Mouse (Mus musculus): ENCODE data around the gene Tent4b. TPM values are rescaled to one million over a fixed set of nuclear protein-coding genes. Genes with fewer than 3 reads are reported as not detected.

Tent4b gene
- polyA plus RNA-seq, 2 experiments = 10.9 to 22.7 TPM

GRCm38 (mm10) chr8:88260466-88260980, 61.5 kb downstream of the Tent4b start:
- H3K4me3 ChIP-seq (replicated peaks; ENCODE audit: low read length) = no peak overlapping the region
- no peak overlapping the region for H3K9ac ChIP-seq (ENCODE audit: low read depth, low read length, severe bottlenecking)
- H3K4me2 ChIP-seq (replicated peaks; ENCODE audit: low read depth, low read length, severe bottlenecking) = no peak overlapping the region
- no peaks in the 10 kb centered on the region for H3K27me3 ChIP-seq (ENCODE audit: control insufficient read depth, insufficient read depth, low read length)
- H3K36me3 ChIP-seq (ENCODE audit: control insufficient read depth, insufficient read depth, low read length) = peaks cover 23% of the 10 kb centered on the region; the same call in 1 of the 2 replicates
- 89% methylated on average over 7 of the region's 7 CpGs for WGBS
- no peak overlapping the region for H3K27ac ChIP-seq (replicated peaks; ENCODE audit: low read depth, low read length)
- DNase-seq (ENCODE audit: low spot score) = no peak
- peaks cover 2% of the 10 kb centered on the region; the same call in 1 of the 2 replicates for H3K4me1 ChIP-seq (ENCODE audit: control insufficient read depth, insufficient read depth, low read length)
- no peak for ATAC-seq (ENCODE audit: low FRiP score, low read depth)
- TF ChIP-seq POLR2A (IDR thresholded peaks at IDR 0.05; ENCODE audit: borderline replicate concordance, extremely low read depth, insufficient read depth, insufficient read length) = no peak
- H3K9me3 ChIP-seq (ENCODE audit: control insufficient read depth, low read length) = no peaks in the 10 kb centered on the region

GRCm38 (mm10) chr8:88262831-88263635, 64.0 kb downstream of the Tent4b start:
- Histone ChIP-seq H3K9me3 (ENCODE audit: control insufficient read depth, low read length) (no peaks in the 10 kb centered on the region), H3K4me1 (ENCODE audit: control insufficient read depth, insufficient read depth, low read length) (peaks cover 5% of the 10 kb centered on the region; the same call in 1 of the 2 replicates), H3K9ac (ENCODE audit: low read depth, low read length, severe bottlenecking) (no peak overlapping the region), H3K27me3 (ENCODE audit: control insufficient read depth, insufficient read depth, low read length) (no peaks in the 10 kb centered on the region), H3K36me3 (ENCODE audit: control insufficient read depth, insufficient read depth, low read length) (peaks cover 4% of the 10 kb centered on the region; the same call in 1 of the 2 replicates), H3K4me2 (replicated peaks; ENCODE audit: low read depth, low read length, severe bottlenecking) (no peak overlapping the region), H3K27ac (replicated peaks; ENCODE audit: low read depth, low read length) (no peak overlapping the region), H3K4me3 (replicated peaks; ENCODE audit: low read length) (no peak overlapping the region)
- ATAC-seq (ENCODE audit: low FRiP score, low read depth) (no peak), DNase-seq (ENCODE audit: low spot score) (no peak)
- 53% methylated on average over 14 of the region's 14 CpGs for WGBS
- no peak for TF ChIP-seq POLR2A (IDR thresholded peaks at IDR 0.05; ENCODE audit: borderline replicate concordance, extremely low read depth, insufficient read depth, insufficient read length)

- Histone ChIP-seq H3K9ac (ENCODE audit: low read depth, low read length, severe bottlenecking) (no peak overlapping the region), H3K27me3 (ENCODE audit: control insufficient read depth, insufficient read depth, low read length) (no peaks in the 10 kb centered on the region), H3K36me3 (ENCODE audit: control insufficient read depth, insufficient read depth, low read length) (no peaks in the 10 kb centered on the region), H3K4me3 (replicated peaks; ENCODE audit: low read length) (no peak overlapping the region), H3K4me1 (ENCODE audit: control insufficient read depth, insufficient read depth, low read length) (peaks cover 5% of the 10 kb centered on the region; the same call in 1 of the 2 replicates), H3K4me2 (replicated peaks; ENCODE audit: low read depth, low read length, severe bottlenecking) (no peak overlapping the region), H3K27ac (replicated peaks; ENCODE audit: low read depth, low read length) (peak overlapping the region; percentile 33; the same call in 1 of the 2 replicates), H3K9me3 (ENCODE audit: control insufficient read depth, low read length) (no peaks in the 10 kb centered on the region)
- 3% methylated on average over 2 of the region's 2 CpGs for WGBS
- DNase-seq (ENCODE audit: low spot score) (peak; percentile 62), ATAC-seq (ENCODE audit: low FRiP score, low read depth) (peak; percentile 64)
- TF ChIP-seq POLR2A (IDR thresholded peaks at IDR 0.05; ENCODE audit: borderline replicate concordance, extremely low read depth, insufficient read depth, insufficient read length) = no peak
These were observed 66.5 kb downstream of the Tent4b start for GRCm38 (mm10) chr8:88265511-88265910.

- ATAC-seq (ENCODE audit: low FRiP score, low read depth) (no peak; the same call in 1 of the 2 replicates), DNase-seq (ENCODE audit: low spot score) (peak; percentile 58)
- WGBS = 47% methylated on average over 10 of the region's 10 CpGs
- Histone ChIP-seq H3K9me3 (ENCODE audit: control insufficient read depth, low read length) (no peaks in the 10 kb centered on the region), H3K9ac (ENCODE audit: low read depth, low read length, severe bottlenecking) (no peak overlapping the region), H3K4me1 (ENCODE audit: control insufficient read depth, insufficient read depth, low read length) (peaks cover 5% of the 10 kb centered on the region; the same call in 1 of the 2 replicates), H3K27ac (replicated peaks; ENCODE audit: low read depth, low read length) (no peak overlapping the region), H3K4me2 (replicated peaks; ENCODE audit: low read depth, low read length, severe bottlenecking) (no peak overlapping the region), H3K27me3 (ENCODE audit: control insufficient read depth, insufficient read depth, low read length) (no peaks in the 10 kb centered on the region), H3K36me3 (ENCODE audit: control insufficient read depth, insufficient read depth, low read length) (no peaks in the 10 kb centered on the region), H3K4me3 (replicated peaks; ENCODE audit: low read length) (no peak overlapping the region)
- TF ChIP-seq POLR2A (IDR thresholded peaks at IDR 0.05; ENCODE audit: borderline replicate concordance, extremely low read depth, insufficient read depth, insufficient read length) = no peak
These were observed 67.3 kb downstream of the Tent4b start for GRCm38 (mm10) chr8:88266170-88266800.

GRCm38 (mm10) chr8:88266801-88267403, 67.9 kb downstream of the Tent4b start:
- ATAC-seq (ENCODE audit: low FRiP score, low read depth) (no peak), DNase-seq (ENCODE audit: low spot score) (no peak)
- Histone ChIP-seq H3K9ac (ENCODE audit: low read depth, low read length, severe bottlenecking) (no peak overlapping the region), H3K36me3 (ENCODE audit: control insufficient read depth, insufficient read depth, low read length) (no peaks in the 10 kb centered on the region), H3K4me1 (ENCODE audit: control insufficient read depth, insufficient read depth, low read length) (peaks cover 5% of the 10 kb centered on the region; the same call in 1 of the 2 replicates), H3K27me3 (ENCODE audit: control insufficient read depth, insufficient read depth, low read length) (no peaks in the 10 kb centered on the region; the same call in 1 of the 2 replicates), H3K27ac (replicated peaks; ENCODE audit: low read depth, low read length) (no peak overlapping the region), H3K4me2 (replicated peaks; ENCODE audit: low read depth, low read length, severe bottlenecking) (no peak overlapping the region), H3K9me3 (ENCODE audit: control insufficient read depth, low read length) (no peaks in the 10 kb centered on the region), H3K4me3 (replicated peaks; ENCODE audit: low read length) (no peak overlapping the region)
- WGBS = 76% methylated on average over 14 of the region's 14 CpGs
- TF ChIP-seq POLR2A (IDR thresholded peaks at IDR 0.05; ENCODE audit: borderline replicate concordance, extremely low read depth, insufficient read depth, insufficient read length) = no peak
